Mouse (Mus musculus): ENCODE results near the gene Slc5a2. TPM values are rescaled to one million over a fixed set of nuclear protein-coding genes. Genes with fewer than 3 reads are reported as not detected.

The Slc5a2 gene
- total RNA-seq, 2 experiments from 2014 or later: not detected

DNA sequence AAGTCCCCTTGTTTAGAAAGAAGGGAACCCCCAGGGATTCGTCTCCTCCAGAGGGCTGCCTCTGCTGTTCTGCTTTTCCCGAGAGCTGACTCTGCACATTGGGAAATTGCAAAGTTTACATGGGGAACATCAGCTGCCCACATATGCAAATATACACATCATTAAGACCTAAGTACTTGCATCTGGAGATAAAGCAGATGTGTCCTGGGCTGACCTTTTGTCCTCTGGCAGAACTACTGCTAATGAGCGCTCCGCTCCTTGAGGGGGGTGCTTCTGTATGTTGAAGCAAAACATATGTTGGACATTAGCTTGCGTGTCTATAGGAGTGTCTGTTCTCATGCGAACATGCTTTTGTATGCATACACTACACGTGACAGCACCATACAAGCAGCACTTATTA, 55.8 kb downstream of the Slc5a2 start:
- no peak for DNase-seq
- intact Hi-C loops (cut with DNase I): no loop called here

Small RNA genes lying within 50 kb of the gene (microRNA-seq; reads per million reads assigned to microRNA genes)
- 0 to 1.5 reads per million in 2 experiments for gene Mir3103

Other genes with a start within 250 kb of the Slc5a2 start
- 1 to 10 TPM; 1.6 TPM for gene Itgam, start 203.0 kb upstream of the Slc5a2 start, total RNA-seq (2021)
- under 1 TPM in 1 of 2 experiments, not detected in 1; 0.05 TPM for gene Gm49368, start 203.0 kb upstream of the Slc5a2 start, total RNA-seq (2021)
- gene Itgax, start 136.1 kb upstream of the Slc5a2 start, total RNA-seq (2021): under 1 TPM; 0.15 to 0.67 TPM
- gene Itgad, start 111.3 kb upstream of the Slc5a2 start, total RNA-seq (2021): not detected
- gene Cox6a2, start 59.3 kb upstream of the Slc5a2 start, total RNA-seq (2021): 1,000 to 10,000 TPM; 1,297 to 1,662 TPM
- gene Armc5, start 28.3 kb upstream of the Slc5a2 start, total RNA-seq (2021): 1 to 10 TPM; 8.0 to 8.5 TPM
- gene 9130023H24Rik, start 27.6 kb upstream of the Slc5a2 start, total RNA-seq (2021): 1 to 10 TPM; 1.4 to 1.7 TPM
- gene Tgfb1i1, start 18.8 kb upstream of the Slc5a2 start, total RNA-seq (2021): 1 to 10 TPM; 5.3 to 6.1 TPM
- gene BC017158, start 32.5 kb downstream of the Slc5a2 start, total RNA-seq (2021): 1 to 10 TPM; 2.5 to 2.6 TPM
- gene Rgs10, start 153.1 kb downstream of the Slc5a2 start, total RNA-seq (2021): 1 to 10 TPM; 3.1 to 3.4 TPM
- gene Tial1, start 196.1 kb downstream of the Slc5a2 start, total RNA-seq (2021): 10 to 100 TPM; 35.3 to 38.8 TPM